Mouse (Mus musculus) midbrain, embryonic 11.5 days (tissue): ENCODE results near the gene Gm49378. TPM values are rescaled to one million over a fixed set of nuclear protein-coding genes. Genes with fewer than 3 reads are reported as not detected.
A peak's percentile ranks its signal among the peaks of the same experiment; 100 is the strongest.

Experiments
- ATAC-seq: fragments of 200-750 bp; cut with Nextera tagmentation; 2 replicates; pipeline ENCODE4 v1.8.0; 2017; ENCODE audit warnings: moderate TSS enrichment, moderate library complexity; ENCODE audit not compliant: low FRiP score
- DNase-seq: peaks from one replicate; pipeline ENCODE4 v3.0.0; 2015; ENCODE audit warnings: low spot score; ENCODE audit errors: missing footprints
- H3K27ac ChIP-seq: fragments of 300-500 bp; sonication (generic); 2 replicates; pipeline ENCODE4 v1.5.1; 2014; ENCODE audit warnings: low read depth, low read length
- H3K27me3 ChIP-seq: fragments of 300-500 bp; sonication (generic); 2 replicates; pipeline ENCODE4 v1.6.1; 2014; ENCODE audit warnings: mild to moderate bottlenecking, low read length, moderate library complexity, mixed read lengths; ENCODE audit not compliant: control insufficient read depth, insufficient read depth
- H3K36me3 ChIP-seq: fragments of 300-500 bp; sonication (generic); 2 replicates; pipeline ENCODE4 v1.6.1; 2014; ENCODE audit warnings: mild to moderate bottlenecking, low read length, moderate library complexity, mixed read lengths; ENCODE audit not compliant: control insufficient read depth, insufficient read depth
- H3K4me1 ChIP-seq: fragments of 300-500 bp; sonication (generic); 2 replicates; pipeline ENCODE4 v1.6.1; 2014; ENCODE audit warnings: low read length; ENCODE audit not compliant: control insufficient read depth, insufficient read depth
- H3K4me2 ChIP-seq: fragments of 300-500 bp; sonication (generic); 2 replicates; pipeline ENCODE4 v1.6.1; 2014; ENCODE audit warnings: mild to moderate bottlenecking, moderate library complexity
- H3K4me3 ChIP-seq: fragments of 300-500 bp; sonication (generic); 2 replicates; pipeline ENCODE4 v1.5.1; 2014; ENCODE audit warnings: low read depth, low read length
- H3K9ac ChIP-seq: fragments of 300-500 bp; sonication (generic); 2 replicates; pipeline ENCODE4 v1.6.1; 2014; ENCODE audit warnings: low read length
- H3K9me3 ChIP-seq: fragments of 300-500 bp; sonication (generic); 2 replicates; pipeline ENCODE4 v1.6.1; 2016; ENCODE audit warnings: low read length; ENCODE audit not compliant: control insufficient read depth
- WGBS: fragments of 180-500 bp; shearing (Covaris S2); extraction: QIAGEN DNeasy Blood & Tissue Kit; methylation state at CpG from one replicate; pipeline ENCODE4 v1.1.7; 2014; 5-methylcytosine and 5-hydroxymethylcytosine counted together
- polyA plus RNA-seq: library from polyadenylated mRNA; unstranded; fragments of >200 nt; fragmentation: Nextera tagmentation; extraction: Ambion mirVana; gene quantifications from 2 replicates; pipeline ENCODE4 v1.2.1, GENCODE M21; 2014

The Gm49378 gene
- polyA plus RNA-seq, 1 experiment from 2014 or later: 1.8 TPM

DNA sequence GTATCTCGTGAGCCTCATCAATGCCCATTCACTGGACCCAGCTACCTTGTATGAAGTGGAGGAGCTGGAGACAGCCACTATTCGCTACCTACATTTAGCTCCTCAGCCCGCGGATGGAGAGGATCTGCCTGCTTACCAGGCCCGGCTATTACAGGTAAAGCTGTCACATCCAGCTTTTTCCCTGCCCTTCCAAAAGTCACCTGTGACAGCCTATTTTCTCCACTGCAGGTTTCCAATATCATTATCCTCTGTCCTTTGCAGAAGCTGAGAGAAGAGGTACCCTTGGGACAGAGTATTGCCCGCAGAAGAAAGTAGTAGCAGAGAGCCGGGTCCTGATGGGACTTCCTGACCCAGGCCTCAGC lies 34.4 kb downstream of the Gm49378 start, which contains the start of gene Irf9:
Gene Irf9 (plus strand): TSS at position 301 of the 362 bp plus-strand sequence.
- H3K36me3 ChIP-seq: peaks cover 20% of the 10 kb centered on the region

DNA sequence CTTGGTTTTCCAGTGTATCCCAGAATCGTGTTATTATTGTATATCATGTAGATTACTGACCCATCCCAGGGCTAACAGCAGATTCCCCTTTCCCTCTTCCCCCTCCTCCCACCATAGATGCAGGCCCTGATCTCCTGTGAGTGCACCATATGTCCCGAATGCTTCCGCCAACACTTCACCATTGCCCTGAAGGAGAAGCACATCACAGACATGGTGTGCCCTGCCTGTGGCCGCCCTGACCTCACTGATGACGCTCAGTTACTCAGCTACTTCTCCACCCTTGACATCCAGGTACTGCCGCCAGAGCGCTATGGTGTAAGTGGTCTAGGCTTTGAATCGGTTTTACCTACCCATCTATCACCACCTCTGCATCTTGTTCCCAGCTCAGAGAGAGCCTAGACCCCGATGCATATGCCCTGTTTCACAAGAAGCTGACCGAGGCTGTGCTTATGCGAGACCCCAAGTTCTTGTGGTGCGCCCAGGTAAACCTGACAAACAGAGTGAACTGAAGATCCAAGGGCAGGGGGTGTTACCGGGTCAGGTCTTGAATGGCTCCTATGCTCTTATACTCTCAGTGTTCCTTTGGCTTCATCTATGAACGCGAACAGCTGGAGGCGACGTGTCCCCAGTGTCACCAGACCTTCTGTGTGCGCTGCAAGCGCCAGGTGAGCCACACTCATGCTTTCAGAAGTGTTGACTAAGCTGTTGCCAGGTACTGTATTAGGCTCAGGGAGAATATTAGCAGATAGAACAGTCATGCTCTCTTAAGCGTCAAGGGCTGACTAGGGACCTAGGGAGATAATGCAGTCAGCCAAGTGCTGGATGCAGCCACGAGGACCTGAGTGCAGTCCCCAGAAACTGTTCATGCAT lies 38.9 kb downstream of the Gm49378 start:
- Histone ChIP-seq H3K27ac (no peak overlapping the region), H3K4me1 (no peaks in the 10 kb centered on the region), H3K4me2 (no peak overlapping the region), H3K9ac (no peak overlapping the region), H3K9me3 (no peaks in the 10 kb centered on the region), H3K36me3 (peaks cover 34% of the 10 kb centered on the region), H3K27me3 (no peaks in the 10 kb centered on the region), H3K4me3 (no peak overlapping the region)
- DNase-seq: peak; percentile 67
- WGBS: 95% methylated on average over 21 of the region's 21 CpGs
- no peak for ATAC-seq

More for the DNA sequence above, 34.4 kb downstream of the Gm49378 start, which contains the start of gene Irf9:
- 88% methylated on average over 7 of the region's 7 CpGs for WGBS
- no peaks in the 10 kb centered on the region for H3K27me3 ChIP-seq
- no peaks in the 10 kb centered on the region for H3K9me3 ChIP-seq
- DNase-seq (peak; percentile 73), ATAC-seq (no peak)
- H3K4me1 ChIP-seq: no peaks in the 10 kb centered on the region
- peak within 1 kb of the TSS; percentile 34; the same call in 1 of the 2 replicates for H3K9ac ChIP-seq
- peak within 1 kb of the TSS; percentile 28; the same call in 1 of the 2 replicates for H3K4me2 ChIP-seq
- H3K27ac ChIP-seq: no peak within 1 kb of the TSS
- peak within 1 kb of the TSS; percentile 10; the same call in 1 of the 2 replicates for H3K4me3 ChIP-seq

DNA sequence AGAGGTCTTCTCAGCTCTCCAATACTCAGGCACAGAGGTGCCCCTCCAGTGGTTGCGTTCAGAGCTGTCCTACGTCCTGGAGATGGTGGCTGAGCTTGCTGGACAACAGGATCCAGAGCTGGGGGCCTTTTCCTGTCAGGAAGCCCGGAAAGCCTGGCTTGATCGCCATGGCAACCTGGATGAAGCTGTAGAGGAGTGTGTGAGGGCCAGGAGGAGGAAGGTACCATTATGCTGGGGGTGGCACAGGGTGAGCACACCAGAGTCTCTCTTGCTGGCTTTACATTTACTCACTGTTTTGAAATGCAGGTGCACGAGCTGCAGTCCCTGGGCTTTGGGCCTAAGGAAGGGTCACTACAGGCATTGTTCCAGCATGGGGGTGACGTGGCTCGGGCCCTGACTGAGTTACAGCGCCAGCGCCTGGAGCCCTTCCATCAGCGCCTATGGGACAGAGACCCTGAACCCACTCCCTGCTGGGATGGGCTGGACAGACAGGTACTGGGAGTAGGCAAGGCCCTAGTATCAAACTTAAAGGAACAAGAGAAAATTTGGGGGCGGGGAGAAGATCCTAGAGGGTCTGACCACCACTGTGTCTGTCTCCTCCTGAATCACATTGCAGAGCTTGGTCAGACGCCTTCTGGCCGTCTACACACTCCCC lies 41.5 kb downstream of the Gm49378 start:
- no peaks in the 10 kb centered on the region for H3K9me3 ChIP-seq
- ATAC-seq (no peak), DNase-seq (peak; percentile 66)
- H3K27ac ChIP-seq: no peak overlapping the region
- 78% methylated on average over 13 of the region's 13 CpGs for WGBS
- no peak overlapping the region for H3K9ac ChIP-seq
- peaks cover 26% of the 10 kb centered on the region for H3K36me3 ChIP-seq
- peaks cover 9% of the 10 kb centered on the region for H3K4me1 ChIP-seq
- H3K27me3 ChIP-seq: no peaks in the 10 kb centered on the region
- no peak overlapping the region for H3K4me3 ChIP-seq
- H3K4me2 ChIP-seq: no peak overlapping the region

DNA sequence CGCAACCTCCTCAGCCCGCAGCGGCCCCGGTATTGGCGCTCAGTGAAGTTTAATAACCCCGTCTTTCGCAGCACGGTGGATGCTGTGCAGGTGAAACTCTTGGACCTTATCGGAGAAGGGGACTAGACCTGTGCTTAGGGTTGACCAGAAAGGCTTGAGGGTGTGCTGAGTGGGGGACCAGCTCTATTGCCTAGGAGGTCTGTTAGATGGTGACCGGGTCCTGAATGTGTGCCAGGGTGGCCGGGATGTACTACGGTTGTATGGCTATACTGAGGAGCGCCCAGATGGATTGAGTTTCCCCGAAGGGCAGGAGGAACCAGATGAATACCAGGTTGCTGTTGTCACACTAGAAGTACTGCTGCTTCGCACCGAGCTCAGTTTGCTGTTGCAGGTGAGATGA lies 45.5 kb downstream of the Gm49378 start:
- 8% methylated on average over 16 of the region's 16 CpGs for WGBS
- Histone ChIP-seq H3K36me3 (peaks cover 19% of the 10 kb centered on the region), H3K9ac (peak overlapping the region; percentile 85), H3K4me2 (peak overlapping the region; percentile 97), H3K9me3 (no peaks in the 10 kb centered on the region), H3K4me3 (peak overlapping the region; percentile 91), H3K27ac (no peak overlapping the region), H3K27me3 (no peaks in the 10 kb centered on the region), H3K4me1 (peaks cover 15% of the 10 kb centered on the region)
- ATAC-seq (no peak), DNase-seq (no peak)

DNA sequence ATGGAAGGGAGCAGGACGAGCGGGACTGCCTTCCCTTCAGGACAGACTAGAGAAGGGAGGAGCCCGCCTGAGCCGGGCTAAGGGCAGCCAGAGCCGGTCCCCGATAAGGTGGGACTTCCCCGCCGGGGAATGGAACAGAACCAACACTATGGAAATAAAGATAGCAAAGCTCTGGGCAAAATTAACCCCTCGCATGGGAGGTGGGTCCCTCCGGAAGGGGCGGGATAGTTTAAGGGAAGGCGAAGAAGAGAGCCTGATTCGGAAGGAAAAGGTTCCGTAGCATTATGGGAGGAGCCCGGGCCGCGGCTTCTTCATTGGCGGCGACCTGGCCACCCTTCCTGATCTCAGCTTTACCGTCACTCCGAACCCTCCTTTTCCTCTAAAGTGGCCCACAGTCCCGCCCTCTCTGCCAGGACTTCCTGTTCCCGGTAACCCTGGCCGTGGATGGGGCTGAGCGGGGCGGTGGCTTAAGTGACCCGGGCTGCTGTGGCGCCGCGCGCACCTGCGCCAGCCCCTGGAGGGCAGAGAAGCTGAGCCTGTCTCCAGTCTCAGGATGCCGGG lies 46.3 kb downstream of the Gm49378 start, which contains the start of gene Rnf31:
Gene Rnf31 (plus strand): TSS at position 378 of the 561 bp plus-strand sequence.
- H3K4me2 ChIP-seq: peak within 1 kb of the TSS; percentile 97
- WGBS: under 1% methylated on average over 33 of the region's 33 CpGs
- DNase-seq: peak; percentile 98
- peak within 1 kb of the TSS; percentile 85 for H3K9ac ChIP-seq
- no peaks in the 10 kb centered on the region for H3K27me3 ChIP-seq
- H3K4me3 ChIP-seq: peak within 1 kb of the TSS; percentile 91
- peak within 1 kb of the TSS; percentile 85 for H3K27ac ChIP-seq
- peak; percentile 86 for ATAC-seq
- peaks cover 17% of the 10 kb centered on the region for H3K36me3 ChIP-seq
- H3K9me3 ChIP-seq: no peaks in the 10 kb centered on the region
- peaks cover 15% of the 10 kb centered on the region for H3K4me1 ChIP-seq

DNA sequence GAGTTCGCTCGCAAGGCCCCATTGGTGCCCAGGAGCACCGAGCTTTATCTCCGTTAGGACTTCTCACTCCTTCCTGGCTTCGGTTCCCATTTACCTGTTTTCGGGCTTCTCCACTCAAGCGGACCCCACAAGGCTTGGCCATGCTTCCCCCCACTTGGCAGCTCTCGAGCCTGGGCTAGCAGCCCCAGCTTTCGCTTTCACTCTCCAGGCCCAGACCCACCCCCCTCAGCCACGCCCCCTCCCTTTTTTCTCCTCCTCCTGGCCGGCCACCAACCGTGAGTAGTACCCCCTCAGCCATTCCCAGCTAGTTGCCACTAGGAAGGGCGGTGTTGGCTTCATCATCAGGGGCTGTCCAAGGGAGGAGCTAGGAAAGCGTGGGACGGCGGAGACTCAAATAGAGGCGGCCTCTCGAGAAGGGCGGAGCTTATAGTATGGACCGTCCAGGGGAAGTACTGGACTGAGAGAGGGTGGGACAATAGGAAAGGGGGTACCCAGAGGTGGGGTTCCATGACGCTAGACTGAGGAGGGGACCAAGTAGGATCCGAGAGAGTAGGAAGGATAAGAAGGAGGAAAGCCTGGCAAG lies 46.9 kb downstream of the Gm49378 start, which contains the start of gene Psme2:
Gene Psme2 (minus strand): TSS at position 366 of the 583 bp plus-strand sequence.
- Histone ChIP-seq H3K27ac (peak within 1 kb of the TSS; percentile 85), H3K4me2 (peak within 1 kb of the TSS; percentile 97), H3K4me1 (peaks cover 15% of the 10 kb centered on the region), H3K9ac (peak within 1 kb of the TSS; percentile 85), H3K4me3 (peak within 1 kb of the TSS; percentile 91), H3K27me3 (no peaks in the 10 kb centered on the region), H3K36me3 (peaks cover 12% of the 10 kb centered on the region), H3K9me3 (no peaks in the 10 kb centered on the region)
- peak; percentile 98 for DNase-seq
- under 1% methylated on average over 22 of the region's 22 CpGs for WGBS
- ATAC-seq: peak; percentile 96

DNA sequence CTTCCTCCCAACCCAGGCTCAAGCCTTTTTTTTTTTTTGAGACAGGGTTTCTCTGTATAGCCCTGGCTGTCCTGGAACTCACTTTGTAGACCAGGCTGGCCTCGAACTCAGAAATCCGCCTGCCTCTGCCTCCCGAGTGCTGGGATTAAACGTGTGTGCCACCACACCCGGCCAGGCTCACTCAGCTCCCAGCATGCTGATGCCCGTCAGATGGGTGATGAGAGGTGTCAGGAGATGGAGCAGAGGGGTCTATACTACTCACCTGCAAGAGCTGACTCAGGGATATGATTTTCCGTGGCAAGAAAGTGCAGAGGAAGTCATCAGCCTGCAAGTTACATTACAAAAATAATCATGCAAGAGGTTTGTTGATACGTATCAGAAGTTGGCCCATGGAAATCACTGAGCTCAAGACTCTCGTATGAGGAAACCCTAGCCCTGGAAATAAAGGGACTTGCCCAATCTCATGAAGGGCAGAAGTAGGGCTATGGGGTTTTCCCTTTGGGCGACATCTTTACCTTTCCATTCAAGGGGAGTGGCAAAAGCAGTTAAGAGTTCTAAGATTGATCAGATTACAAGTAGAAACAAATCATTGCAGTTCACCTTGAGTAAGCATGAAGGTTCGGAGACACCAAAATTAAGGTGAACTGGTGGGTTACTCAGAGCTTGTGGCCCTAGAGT lies 47.8 kb downstream of the Gm49378 start:
- no peak overlapping the region for H3K27ac ChIP-seq
- ATAC-seq: no peak
- H3K4me2 ChIP-seq: peak overlapping the region; percentile 97
- H3K4me1 ChIP-seq: peaks cover 15% of the 10 kb centered on the region
- peak overlapping the region; percentile 85 for H3K9ac ChIP-seq
- no peaks in the 10 kb centered on the region for H3K27me3 ChIP-seq
- 89% methylated on average over 11 of the region's 11 CpGs for WGBS
- no peak for DNase-seq
- H3K36me3 ChIP-seq: peaks cover 6% of the 10 kb centered on the region
- H3K9me3 ChIP-seq: no peaks in the 10 kb centered on the region
- H3K4me3 ChIP-seq: peak overlapping the region; percentile 91

DNA sequence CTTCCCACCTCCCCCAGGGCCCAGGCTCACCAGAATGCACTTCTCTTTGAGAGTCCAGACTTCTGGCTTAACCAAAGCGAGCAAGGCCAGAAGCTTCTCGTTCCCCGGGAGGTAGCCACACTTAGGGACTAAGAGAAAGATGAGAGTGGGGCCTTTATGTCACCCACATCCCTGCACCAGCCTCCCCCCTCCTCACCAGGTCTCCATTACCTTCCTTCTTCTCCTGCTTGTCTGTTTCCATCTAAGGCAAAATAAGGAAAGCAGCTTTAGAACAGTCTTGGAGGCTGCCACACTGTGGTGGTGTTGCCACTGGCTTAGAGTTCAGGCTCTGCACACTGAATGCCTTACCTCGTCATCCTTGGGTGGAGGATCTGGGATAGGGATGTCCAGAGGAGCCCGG lies 48.4 kb downstream of the Gm49378 start:
- Histone ChIP-seq H3K4me1 (peaks cover 17% of the 10 kb centered on the region), H3K4me3 (no peak overlapping the region), H3K36me3 (peaks cover 5% of the 10 kb centered on the region; the same call in 1 of the 2 replicates), H3K9me3 (no peaks in the 10 kb centered on the region), H3K9ac (no peak overlapping the region), H3K4me2 (no peak overlapping the region), H3K27ac (no peak overlapping the region), H3K27me3 (no peaks in the 10 kb centered on the region)
- ATAC-seq: no peak
- peak; percentile 26 for DNase-seq
- 92% methylated on average over 5 of the region's 5 CpGs for WGBS
